Mouse (Mus musculus): Measurements from ENCODE around the gene Zfp189.
"Not testable (repeated sequence)": the region's sequence is repeated elsewhere in the genome, so short reads cannot be mapped to it uniquely, and the experiment has no call there.

DNA sequence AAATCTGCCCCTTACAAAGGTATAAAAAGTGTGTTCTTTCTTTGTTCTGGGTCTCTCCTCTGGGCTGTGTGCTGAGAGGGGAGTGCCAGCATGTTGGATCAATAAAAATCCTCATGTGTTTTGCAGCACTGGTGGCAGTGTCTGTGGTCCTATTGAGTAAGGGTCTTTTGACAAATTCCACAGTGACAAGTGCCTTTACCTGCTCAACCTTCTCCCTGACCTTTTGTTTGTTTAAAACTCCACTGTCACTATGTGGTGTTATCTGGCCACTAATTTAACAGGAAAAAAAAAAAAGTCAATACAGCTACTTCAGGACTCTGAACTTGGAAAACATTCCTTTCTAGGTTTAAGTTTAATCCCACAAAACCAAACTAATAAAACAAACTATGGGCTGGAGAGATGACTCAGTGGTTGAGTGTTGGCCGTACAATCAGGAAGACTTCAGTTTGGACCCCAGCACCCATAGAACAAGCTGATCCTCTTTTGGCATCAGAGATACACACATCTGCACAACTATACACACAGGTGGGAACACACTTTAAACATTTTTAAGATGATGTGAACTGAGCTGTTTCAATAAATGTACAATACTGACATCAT, 10.6 kb upstream of the Zfp189 start:
- not testable (repeated sequence) for TF ChIP-seq CTCF (IDR thresholded peaks at IDR 0.05; ENCODE audit: low read depth, low read length); TAL1 (conservative IDR thresholded peaks at IDR 0.05; ENCODE audit: low read depth, low read length); GATA1 (IDR thresholded peaks at IDR 0.05; ENCODE audit: borderline replicate concordance, low read length)

Data from G1E (cell line).